Mouse (Mus musculus): ENCODE measurements around the gene AC170998.1.
"Not testable (repeated sequence)": the region's sequence is repeated elsewhere in the genome, so short reads cannot be mapped to it uniquely, and the experiment has no call there.

Gene AC170998.1

DNA sequence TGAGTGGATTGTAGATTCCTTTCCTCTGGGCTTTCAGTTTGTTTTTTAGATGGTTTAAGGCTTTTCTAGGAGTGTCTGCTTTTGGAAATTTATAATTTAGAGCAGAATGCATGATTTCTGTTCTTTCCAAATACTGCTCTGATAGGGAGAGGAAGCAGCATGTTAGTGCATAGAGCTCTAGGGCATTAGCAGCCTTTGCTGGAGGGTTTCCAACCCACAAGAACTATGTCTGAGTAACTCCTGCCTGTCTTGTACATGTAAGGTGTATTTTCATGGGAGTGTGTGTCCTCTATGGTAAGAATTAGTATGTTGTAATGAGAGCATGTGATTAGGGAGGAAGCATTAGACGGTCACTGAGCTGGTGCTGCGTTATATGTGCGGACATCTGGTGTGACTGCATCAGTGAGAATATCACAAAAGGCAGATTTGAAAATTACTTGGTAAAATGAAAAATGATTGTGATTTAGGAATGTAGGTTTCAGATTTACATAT, 18.7 kb upstream of the AC170998.1 start:
- no peak for DNase-seq

DNA sequence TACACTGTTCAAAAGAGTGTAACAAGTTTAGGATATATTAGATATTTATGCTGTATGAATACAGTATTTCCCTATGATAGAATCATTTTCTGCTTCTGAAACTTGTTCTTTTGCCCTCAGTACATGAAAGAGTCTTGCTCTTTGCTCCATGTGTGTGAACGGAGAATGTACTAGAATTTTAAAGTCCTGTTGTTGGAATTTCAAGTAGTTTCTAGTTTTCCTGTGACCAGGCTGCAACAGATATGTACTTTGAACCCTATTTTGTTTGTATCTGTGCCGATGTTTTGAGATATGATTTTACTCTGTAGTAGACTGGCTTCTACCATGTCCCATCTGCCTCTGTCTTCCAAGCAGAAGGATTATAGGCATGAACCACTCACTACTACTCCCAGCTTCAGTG, 18.1 kb upstream of the AC170998.1 start:
- DNase-seq: no peak

DNA sequence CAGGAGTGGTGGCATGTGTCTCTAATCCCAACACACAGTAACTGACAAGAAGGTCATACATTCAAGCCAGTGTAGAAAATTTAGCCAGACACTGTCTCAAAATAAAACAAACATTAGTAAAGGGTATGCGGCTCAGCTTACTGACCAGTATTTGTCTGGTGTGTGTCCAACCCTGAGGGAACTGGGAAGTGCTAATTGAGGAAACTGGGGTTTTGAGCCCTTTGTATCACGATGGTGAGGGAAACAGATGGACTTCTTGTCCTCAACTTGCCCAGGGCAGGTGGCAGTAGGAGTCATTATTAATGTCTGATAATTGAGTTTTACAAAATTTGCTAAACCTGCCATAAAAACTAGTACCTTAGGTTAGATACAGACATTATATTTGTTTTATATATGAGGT, 16.9 kb upstream of the AC170998.1 start:
- no peak for DNase-seq

DNA sequence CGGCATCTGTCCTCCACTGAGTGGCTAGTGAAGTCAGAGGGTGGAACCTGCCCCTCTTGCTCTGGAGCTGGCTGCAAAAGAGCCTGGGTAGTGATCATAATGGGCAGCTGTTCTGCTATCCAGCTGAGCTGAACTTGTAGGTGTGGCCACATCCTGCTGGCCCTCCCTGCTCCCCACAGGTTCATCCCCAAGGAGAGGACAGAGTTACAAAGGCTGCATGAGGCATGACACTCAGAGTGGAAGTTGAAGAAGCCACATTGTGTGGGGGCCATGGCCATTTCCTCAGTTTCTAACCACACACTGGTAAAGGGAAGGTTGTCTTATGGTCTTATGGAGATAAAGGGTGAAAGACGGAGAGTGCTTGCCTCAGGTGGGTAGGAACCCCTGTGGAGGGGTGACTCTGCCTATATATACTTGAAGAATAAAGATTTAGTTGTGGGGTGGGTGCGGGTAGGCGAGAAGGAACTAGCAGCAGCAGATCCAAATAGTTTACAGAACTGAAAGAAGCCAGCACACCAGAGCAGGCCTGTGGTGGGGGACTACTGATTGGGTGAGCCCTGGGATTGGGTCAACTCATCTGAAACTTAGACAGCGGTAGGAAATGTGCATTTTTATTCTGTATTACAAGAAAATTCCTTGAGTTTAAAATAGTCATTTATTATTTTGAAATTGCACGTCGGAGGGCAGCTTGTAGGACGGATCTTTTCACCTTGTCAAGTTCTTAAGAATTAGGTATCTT, 16.2 kb upstream of the AC170998.1 start:
- DNase-seq: peak in 1 of 2 experiments; percentile 65

DNA sequence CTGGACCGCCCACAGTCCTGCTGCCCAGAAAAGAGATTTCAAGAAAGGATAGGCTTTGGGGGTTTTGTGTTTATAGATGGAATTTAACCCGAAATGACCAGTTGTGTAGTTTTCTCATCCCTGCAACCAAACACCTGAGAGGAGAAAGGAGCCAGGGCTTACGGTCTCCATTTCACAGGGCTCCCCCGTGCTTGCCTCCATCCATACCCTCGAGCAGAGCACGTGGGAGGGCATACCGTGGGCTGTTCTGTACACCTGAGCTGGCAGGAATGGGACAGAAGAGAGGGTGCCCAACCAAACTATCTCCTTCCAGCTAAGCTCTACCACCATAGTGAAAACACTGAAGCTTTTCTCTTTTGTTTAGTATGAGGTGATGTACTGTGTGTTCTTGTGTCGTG, 15.6 kb upstream of the AC170998.1 start:
- DNase-seq: no peak

DNA sequence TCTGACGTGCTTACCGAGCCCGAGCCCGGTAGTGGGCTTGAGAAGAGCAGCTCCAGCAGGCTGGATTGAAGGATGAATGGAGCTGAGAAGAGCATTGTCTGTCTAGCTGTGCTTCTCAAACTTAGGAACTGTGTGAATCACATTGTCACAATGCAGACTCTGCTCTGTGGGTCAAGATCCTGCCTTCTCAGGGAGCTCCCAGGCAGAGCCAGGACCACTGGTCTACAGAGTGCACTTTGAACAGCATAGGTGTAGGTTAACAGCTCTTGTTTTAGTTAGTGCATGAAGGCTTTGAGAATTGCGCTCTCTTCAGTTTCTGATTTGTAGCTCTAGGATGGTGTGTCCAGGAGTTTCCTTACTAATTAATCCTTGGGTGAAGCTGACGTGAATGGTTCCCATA, 14.6 kb upstream of the AC170998.1 start:
- DNase-seq: peak; percentile 33 to 75

DNA sequence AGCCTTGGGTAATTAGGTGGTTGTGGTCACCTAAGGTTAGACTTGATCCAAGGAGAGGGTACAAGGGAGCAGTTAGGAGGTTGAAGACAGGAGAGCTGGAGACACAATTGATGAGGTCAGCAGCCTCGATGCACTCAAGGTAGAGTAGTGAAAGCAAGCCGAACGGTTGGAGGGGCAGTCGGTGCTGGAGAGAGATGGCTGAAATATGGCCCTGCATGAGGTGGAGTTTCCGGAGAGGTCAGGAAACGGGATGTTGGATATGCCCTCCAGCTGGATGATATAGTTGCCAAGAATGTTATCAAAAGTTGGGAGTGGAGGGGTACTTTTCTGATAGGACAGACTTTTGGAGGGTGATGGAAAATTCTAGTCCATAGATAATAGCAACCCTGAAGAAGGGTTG, 13.6 kb upstream of the AC170998.1 start:
- peak in 1 of 2 experiments; percentile 52 for DNase-seq

DNA sequence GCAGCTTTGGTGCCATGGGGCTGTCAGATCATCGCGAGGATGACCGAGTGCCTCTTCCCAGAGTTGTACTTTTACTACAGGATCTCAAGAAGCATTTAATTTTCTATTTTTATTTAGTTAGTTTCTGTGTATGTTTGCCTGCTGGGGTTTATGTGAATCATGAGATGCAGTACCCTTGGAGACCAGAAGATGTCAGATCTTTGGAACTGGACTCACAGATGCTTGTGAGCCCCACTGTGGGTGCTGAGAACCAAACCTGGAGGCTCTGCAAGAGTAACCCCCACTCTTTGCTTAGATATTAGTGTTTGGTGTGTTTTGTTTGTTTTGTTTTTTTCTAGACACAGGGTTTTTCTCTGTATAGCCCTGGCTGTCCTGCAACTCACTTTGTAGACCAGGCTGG, 11.9 kb upstream of the AC170998.1 start:
- no peak for DNase-seq

DNA sequence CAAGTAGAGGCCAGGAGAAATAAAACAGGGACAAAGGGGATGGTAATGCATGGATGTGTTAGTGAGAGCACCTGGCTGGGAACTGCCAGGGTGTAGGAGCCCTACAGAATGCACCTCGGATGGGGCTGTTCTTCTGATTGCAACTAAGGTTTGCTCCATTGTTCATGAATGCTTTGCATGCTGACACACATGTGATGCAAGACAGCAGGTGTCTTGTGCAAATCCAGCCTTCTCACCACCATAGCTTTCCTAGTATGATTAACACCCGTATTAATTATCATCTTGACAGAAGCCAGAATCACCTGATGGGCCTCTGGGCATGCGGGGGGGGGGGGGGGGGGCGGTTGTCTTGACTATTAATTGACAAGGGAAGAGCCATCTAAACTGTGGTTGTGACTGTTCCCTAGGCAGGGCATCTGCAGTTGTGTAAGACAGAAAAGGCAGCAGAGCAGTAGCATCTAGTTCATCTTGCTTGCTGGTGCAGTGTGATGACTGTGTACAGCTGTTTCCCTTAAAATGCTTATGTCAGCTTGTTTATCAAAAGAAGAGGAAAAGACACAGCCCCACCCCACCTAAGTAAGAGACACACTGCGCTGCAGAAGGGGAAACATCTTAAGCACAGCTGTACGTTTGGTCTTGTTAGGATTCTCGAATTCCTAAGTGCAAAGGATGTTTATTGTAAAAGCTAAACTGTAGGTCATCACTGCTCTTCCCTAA, 9.9 kb upstream of the AC170998.1 start:
- no peak for DNase-seq

DNA sequence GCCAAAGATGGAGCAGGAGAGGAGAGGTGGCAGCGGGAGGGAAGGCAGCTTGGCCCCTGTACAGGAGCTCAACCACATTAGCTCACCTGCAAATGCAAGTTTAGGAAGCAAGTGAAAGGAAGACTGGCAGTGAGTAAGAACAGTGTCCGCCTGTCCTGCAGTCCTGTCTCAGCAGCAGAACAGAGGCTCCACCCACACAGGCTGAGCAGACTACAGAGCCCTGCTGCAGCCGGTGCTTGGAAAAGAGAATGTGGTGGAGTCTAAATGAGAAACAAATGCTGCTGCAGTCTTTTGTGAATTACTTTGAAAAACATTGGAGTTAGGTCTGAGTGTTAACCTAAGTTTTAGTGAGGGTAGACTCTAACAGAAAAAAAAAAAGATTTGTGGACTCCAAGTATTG, 8.3 kb upstream of the AC170998.1 start:
- no peak for DNase-seq

DNA sequence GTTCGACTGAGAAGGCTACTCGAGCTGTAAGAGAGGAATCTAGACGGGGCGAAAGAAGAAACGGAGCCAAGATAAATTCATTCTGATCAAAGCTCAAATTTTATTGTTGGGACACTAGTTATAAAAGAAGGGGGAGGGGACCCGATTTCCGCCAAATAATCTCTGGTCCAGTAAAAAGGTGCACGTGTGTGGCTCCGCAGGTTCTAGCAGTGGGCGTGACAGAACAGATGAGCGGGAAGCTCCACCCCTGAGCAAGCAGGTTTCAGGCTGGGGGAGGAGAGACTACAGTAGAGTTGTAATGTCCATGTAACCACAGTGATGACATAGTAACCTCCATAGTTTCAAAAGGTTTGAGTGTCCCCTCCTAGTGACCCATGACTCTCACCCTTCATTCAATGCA, 1.6 kb downstream of the AC170998.1 start:
- not testable (repeated sequence) for DNase-seq

DNA sequence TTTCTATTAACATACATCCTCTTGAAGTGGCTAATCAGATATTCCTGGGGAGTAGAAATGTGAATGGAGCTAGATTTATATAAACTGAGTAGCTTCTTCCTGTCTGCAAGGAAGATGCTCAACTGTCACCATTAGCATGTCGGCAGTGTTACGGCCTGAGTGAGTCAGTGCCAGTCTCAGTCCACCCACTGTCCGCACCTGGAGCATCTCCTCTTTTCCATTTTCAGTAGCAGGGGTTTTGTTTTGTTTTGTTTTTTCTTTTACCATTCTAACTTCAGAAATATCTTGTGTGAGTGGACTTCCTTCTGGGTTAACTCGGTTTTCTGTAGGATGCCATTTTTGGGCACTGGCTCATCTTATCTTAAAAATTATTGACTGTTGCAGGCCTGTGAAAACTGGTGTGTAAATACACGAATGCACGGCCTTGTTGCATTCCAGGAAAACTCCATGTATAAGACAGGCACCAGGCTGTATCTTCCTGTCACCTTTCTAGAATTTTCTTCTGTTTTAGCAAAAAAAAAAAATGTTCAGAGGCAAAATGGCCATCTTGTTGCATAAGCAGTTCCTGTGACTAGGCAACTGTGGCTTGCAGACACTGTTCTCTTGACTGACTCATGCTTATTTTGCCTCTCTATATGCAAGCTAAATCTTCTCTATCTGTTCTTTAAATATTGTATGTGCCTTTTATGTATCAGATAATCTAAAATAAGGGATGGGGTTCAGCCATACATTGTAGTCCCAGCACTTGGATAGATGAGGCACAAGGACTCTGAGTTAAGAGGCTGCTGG, 9.6 kb downstream of the AC170998.1 start:
- no peak for DNase-seq

DNA sequence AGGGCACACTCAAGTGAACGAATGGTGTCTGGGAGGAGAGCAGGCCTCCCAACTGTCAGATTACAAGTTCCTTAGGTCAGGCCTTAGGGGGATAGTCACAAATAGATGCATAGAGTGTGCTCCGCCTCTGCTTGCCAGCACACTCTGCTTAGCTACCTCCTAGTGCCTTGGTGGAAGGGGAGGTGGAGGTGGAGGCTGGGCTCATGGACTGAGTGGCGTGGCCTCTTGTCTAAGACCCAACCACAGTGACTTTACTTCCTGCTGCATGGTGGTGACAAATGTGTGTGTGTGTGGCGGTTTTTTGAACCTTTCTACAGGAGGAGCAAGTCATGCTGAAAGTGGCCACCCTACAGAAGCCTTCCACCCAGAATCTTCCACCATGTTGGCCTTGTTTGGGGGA, 10.6 kb downstream of the AC170998.1 start:
- no peak for DNase-seq

DNA sequence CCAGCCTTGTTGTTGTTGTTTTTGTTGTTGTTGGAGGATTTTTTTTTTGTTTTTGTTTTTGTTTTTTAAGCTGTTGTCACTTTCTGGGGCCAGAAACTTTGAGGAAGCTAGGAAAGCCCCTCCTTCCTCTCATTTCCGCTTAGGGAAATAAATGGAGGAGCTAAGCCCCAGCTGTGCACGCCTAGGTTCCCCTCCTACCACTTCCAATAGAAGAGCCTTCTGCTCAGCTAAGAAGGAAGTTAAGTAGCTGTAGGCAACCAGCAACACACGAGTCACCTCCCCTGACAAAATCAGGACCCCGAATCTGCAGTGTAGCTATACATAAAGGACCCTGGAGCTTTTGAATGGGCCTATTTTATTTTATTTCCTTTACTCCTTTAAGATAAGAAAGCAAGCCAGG, 12.1 kb downstream of the AC170998.1 start:
- DNase-seq: no peak

DNA sequence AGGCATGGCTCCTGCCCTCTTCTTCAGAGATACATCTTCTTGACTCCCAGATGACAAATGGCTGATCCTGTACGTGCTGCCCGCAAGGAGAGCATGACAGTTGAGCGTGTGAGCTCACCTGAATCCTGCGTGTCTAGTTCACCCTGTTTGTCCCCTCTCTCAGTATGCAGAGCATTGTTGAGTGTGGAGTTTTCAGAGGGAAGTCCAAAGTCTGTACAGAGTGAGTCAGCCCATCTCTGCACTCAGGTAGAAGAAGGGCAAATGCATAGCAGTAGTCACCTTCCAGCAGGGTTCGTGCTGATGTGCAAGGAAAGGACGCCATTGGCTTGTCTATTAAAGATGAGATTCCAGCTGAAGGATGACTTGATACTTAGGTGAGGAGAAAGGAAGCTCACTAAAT, 13.4 kb downstream of the AC170998.1 start:
- no peak for DNase-seq

DNA sequence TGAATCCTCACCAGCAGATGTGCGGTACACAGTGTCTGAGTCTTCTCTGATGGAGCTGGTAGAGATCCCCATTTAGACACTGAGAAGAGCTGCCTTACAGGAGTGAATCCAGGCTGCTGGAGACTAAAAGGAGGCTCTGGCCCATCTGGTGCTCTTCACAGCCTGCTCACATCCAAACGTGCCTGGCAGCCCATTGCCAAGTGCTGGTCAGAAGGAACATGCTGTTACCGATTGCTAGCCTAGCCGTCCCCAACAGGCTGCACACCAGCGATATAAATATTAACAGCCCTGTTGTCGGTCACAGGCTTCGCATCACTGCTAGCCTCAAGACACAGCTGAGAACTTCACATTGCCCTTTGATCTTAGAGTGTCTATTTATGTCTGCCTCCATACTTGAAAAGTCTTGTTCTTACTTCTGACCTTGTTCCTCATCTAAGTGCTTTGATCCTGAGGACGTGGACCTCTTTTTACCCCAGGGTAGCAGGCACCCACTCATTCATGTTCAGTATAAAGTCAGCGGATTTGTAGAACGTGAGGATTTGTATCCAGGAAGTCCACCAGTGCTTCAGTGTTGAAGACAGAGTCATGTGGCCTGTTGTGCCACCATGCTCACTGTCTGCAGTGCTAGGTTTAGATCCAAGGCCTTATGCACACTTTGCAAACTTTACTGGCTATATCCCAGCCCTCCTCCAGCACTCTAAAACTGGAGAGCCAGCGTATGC, 17.4 kb downstream of the AC170998.1 start:
- DNase-seq: peak; percentile 57 to 87

DNA sequence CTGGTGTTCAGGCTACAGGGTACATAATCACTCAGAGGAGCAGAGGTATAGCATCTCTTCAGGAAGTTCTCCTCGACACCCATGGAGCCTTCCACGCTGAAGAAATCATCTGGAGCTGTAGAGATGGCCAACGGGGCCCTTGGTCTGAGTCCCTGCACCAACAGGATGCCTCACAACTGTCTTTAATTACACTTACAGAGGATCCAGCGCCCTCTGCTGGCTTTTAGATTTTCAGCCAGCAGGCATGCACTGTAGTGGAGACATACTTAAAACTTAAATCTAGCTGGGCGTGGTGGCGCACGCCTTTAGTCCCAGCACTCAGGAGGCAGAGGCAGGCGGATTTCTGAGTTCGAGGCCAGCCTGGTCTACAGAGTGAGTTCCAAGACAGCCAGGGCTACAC, 18.0 kb downstream of the AC170998.1 start:
- peak in 1 of 2 experiments; percentile 41 for DNase-seq

DNA sequence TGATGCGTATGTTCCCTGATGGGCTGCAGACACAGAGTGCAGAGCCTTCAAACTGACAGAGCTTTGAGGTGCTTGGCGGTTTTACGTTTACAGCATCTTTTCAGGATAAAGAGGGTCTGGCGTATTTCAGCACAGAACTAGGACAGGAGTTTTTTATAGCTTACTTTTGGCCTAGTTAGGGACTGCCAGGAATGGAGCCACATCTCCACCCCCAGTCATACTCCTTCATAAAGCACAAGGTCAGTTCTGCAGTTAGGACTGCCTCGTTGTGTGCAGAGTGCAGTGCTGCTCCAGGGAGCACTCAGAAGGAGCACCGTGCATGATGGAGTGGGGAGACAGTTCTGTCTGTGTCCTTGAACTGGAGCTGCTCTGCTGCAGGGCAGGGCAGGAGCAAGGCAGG, 19.9 kb downstream of the AC170998.1 start:
- no peak for DNase-seq

DNA sequence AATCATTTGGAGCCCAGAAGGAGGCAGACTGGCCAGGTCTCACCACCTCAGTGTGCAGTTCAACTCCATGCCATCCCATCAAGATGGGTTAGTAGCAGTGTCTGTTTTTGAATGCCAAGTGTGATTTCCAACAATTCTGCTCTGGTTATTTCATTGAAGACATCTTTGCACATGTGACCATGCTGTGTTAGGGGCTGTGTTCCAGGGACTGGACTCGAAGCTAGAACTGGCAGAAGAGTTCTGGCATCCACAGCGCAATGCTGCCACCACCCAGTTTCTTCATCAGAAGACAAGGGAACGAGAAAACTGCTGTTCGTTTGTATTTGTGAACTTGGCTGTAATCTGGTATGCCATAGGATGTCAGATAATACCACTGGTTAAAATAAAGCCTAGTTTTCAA, 22.1 kb downstream of the AC170998.1 start:
- no peak for DNase-seq

DNA sequence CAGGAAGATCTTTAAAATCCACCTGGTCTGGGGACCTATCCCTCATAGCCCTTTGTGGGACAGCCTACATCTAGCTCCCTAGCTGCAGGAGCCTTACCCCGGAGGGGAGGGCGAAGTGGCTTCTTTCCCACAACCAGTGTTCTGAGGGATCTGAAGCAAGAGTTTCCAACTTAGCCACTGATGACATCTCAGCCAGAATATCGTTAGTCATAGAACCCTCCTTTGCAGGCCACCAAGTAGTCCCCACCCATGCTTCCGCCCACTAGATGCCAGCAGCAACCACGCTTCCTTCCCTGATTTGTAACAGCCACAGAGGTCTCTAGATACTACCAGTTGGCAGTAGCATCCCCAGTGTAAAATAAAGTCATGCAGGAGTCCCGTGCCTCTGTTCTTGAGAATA, 24.7 kb downstream of the AC170998.1 start:
- no peak for DNase-seq

DNA sequence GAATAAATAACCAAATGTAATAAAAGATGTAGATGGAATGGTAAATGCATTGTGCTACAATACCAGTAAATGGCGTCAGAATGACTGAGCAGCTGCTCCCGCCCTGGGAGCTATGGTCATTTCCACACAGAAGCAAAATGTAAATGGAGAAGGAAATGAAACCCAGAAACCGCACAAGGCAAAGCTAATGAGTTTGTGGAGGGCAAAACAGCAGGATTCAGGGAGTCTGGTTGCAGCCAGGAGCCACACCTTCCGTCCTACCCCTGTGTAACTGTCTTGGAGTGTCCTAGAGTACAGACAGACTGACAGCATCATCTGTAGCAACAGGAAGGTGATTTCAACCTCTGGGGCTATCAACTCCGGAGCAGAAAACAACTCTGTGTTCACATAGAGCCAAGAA, 30.6 kb downstream of the AC170998.1 start:
- no peak for DNase-seq

DNA sequence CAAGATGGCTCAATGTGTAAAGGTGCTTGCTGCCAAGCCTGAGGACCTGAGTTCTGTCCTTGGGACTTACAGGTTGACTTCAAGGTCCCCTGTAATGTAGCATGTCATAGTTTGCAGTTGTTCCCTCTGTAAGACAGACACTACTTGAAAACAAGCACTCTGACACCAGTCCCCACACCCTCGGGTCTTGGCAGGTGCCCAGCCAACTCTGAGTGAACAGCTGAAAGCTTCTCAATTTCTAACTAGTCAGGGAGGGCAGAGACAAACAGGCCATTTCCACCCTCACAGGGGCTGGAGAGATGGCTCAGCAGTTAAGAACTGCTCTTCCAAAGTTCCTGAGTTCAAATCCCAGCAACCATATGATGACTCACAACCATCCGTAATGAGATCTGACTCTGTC, 31.6 kb downstream of the AC170998.1 start:
- DNase-seq: no peak

Data from kidney, postnatal 25 days (tissue).